In genomic region chr17:46484461-46484875, GRCm38 (mm10) we compare ENCODE assay signal across 10 mouse cellular contexts. TPM values are rescaled to one million over a fixed set of nuclear protein-coding genes. Genes with fewer than 3 reads are reported as not detected.
DNase-seq lines count a peak whose midpoint lies in the region; ATAC-seq and TF ChIP-seq lines count a peak whose summit lies in the region.
"Had no signal": no experiment of that assay in that cellular context is flagged by ENCODE, and none has a peak within 500 bp of the region (broad histone marks: within the 10 kb centered on the region; RNA-seq: fewer than 3 reads in every experiment).

No protein-coding gene starts in this region.

- TF ChIP-seq POLR2A in ES-Bruce4 (IDR thresholded peaks at IDR 0.05; ENCODE audit: insufficient read depth, low read length), result no peak

- WGBS in heart, embryonic 15.5 days, result 19% methylated on average over 6 of the region's 6 CpGs
- WGBS in forebrain, embryonic 11.5 days, result 14% methylated on average over 6 of the region's 6 CpGs
- WGBS in liver, postnatal 0 days (ENCODE audit: insufficient replicate concordance), result 7% methylated on average over 6 of the region's 6 CpGs

- no peak for DNase-seq in heart, adult 11 months
- DNase-seq in forebrain, embryonic 11.5 days (ENCODE audit: low spot score), result no peak
- no peak for DNase-seq in liver, postnatal 0 days
- DNase-seq in yolk sac, embryonic 10.5 days (ENCODE audit: low spot score), result no peak
- no peak for DNase-seq in ovary, adult 18-20 months (ENCODE audit: low spot score)
- DNase-seq in adrenal gland, adult 8-10 months, result no peak

- H3K4me3 ChIP-seq in heart, embryonic 15.5 days, result peak overlapping the region; percentile 48
- no peak overlapping the region for H3K4me3 ChIP-seq in ES-Bruce4 (ENCODE audit: low read depth, low read length)
- peak overlapping the region; percentile 24; the same call in 1 of the 2 replicates for H3K4me3 ChIP-seq in forebrain, embryonic 11.5 days (ENCODE audit: low read depth, low read length)
- no peak overlapping the region for H3K4me3 ChIP-seq in liver, postnatal 0 days (ENCODE audit: low read depth, low read length)

- TF ChIP-seq EP300 in ES-Bruce4 (IDR thresholded peaks at IDR 0.05; ENCODE audit: insufficient read depth, low read depth, low read length), result no peak
- TF ChIP-seq EP300 in liver, postnatal 0 days (IDR thresholded peaks at IDR 0.05; ENCODE audit: low read depth), result no peak

- peak overlapping the region; percentile 82 for H3K4me2 ChIP-seq in heart, embryonic 15.5 days
- peak overlapping the region; percentile 54 for H3K4me2 ChIP-seq in forebrain, embryonic 11.5 days (ENCODE audit: low read depth, low read length, severe bottlenecking)
- peak overlapping the region; percentile 67 for H3K4me2 ChIP-seq in liver, postnatal 0 days (ENCODE audit: low read depth, low read length)

- ATAC-seq in heart, embryonic 15.5 days (replicated peaks; ENCODE audit: insufficient number of reproducible peaks, insufficient read depth, low FRiP score, low read depth), result no peak
- ATAC-seq in forebrain, embryonic 11.5 days (replicated peaks; ENCODE audit: low FRiP score), result no peak
- ATAC-seq in liver, postnatal 0 days, result peak; percentile 14; the same call in 1 of the 2 replicates

- peaks cover 72% of the 10 kb centered on the region for H3K27me3 ChIP-seq in heart, embryonic 15.5 days
- H3K27me3 ChIP-seq in ES-Bruce4 (ENCODE audit: control insufficient read depth, insufficient read depth, low read length, poor library complexity, severe bottlenecking), result peaks cover 8% of the 10 kb centered on the region
- H3K27me3 ChIP-seq in forebrain, embryonic 11.5 days (ENCODE audit: control insufficient read depth, insufficient read depth, low read length), result peaks cover 17% of the 10 kb centered on the region
- peaks cover 61% of the 10 kb centered on the region for H3K27me3 ChIP-seq in liver, postnatal 0 days (ENCODE audit: insufficient read depth, low read length)

- H3K36me3 ChIP-seq in heart, embryonic 15.5 days, result no peaks in the 10 kb centered on the region
- no peaks in the 10 kb centered on the region for H3K36me3 ChIP-seq in ES-Bruce4 (ENCODE audit: control insufficient read depth, insufficient read depth, low read length, poor library complexity, severe bottlenecking)
- H3K36me3 ChIP-seq in forebrain, embryonic 11.5 days (ENCODE audit: control insufficient read depth, insufficient read depth, low read length), result no peaks in the 10 kb centered on the region
- H3K36me3 ChIP-seq in liver, postnatal 0 days (replicated peaks; ENCODE audit: insufficient read depth, low read length), result no peaks in the 10 kb centered on the region

- no peak overlapping the region for H3K27ac ChIP-seq in heart, embryonic 15.5 days
- no peak overlapping the region for H3K27ac ChIP-seq in ES-Bruce4 (ENCODE audit: insufficient read depth, low read length)
- no peak overlapping the region for H3K27ac ChIP-seq in forebrain, embryonic 11.5 days (ENCODE audit: low read depth, low read length)
- no peak overlapping the region for H3K27ac ChIP-seq in liver, postnatal 0 days (ENCODE audit: low read depth)

- peak; percentile 33 for TF ChIP-seq CTCF in ES-Bruce4 (IDR thresholded peaks at IDR 0.05; ENCODE audit: low read depth, low read length)
- TF ChIP-seq CTCF in liver, postnatal 0 days (IDR thresholded peaks at IDR 0.05; ENCODE audit: low read depth), result peak; percentile 24; the same call in 1 of the 2 replicates

- peaks cover 14% of the 10 kb centered on the region for H3K4me1 ChIP-seq in heart, embryonic 15.5 days (replicated peaks)
- H3K4me1 ChIP-seq in ES-Bruce4 (ENCODE audit: control insufficient read depth, insufficient read depth, low read length), result peaks cover 3% of the 10 kb centered on the region
- peaks cover 10% of the 10 kb centered on the region for H3K4me1 ChIP-seq in forebrain, embryonic 11.5 days (replicated peaks; ENCODE audit: control insufficient read depth, insufficient read depth, low read length)
- peaks cover 8% of the 10 kb centered on the region for H3K4me1 ChIP-seq in liver, postnatal 0 days (ENCODE audit: insufficient read depth)

- no peaks in the 10 kb centered on the region for H3K9me3 ChIP-seq in heart, embryonic 15.5 days (replicated peaks)
- no peaks in the 10 kb centered on the region for H3K9me3 ChIP-seq in ES-Bruce4 (replicated peaks; ENCODE audit: control insufficient read depth, insufficient read depth, low read length, poor library complexity, severe bottlenecking)
- no peaks in the 10 kb centered on the region for H3K9me3 ChIP-seq in forebrain, embryonic 11.5 days (ENCODE audit: control insufficient read depth, low read length)
- H3K9me3 ChIP-seq in liver, postnatal 0 days (ENCODE audit: low read length), result no peaks in the 10 kb centered on the region

- H3K9ac ChIP-seq in heart, embryonic 15.5 days, result no peak overlapping the region
- no peak overlapping the region for H3K9ac ChIP-seq in ES-Bruce4 (ENCODE audit: low read depth, poor library complexity, severe bottlenecking)
- no peak overlapping the region; the same call in 1 of the 2 replicates for H3K9ac ChIP-seq in forebrain, embryonic 11.5 days (ENCODE audit: low read length)
- H3K9ac ChIP-seq in liver, postnatal 0 days (replicated peaks), result no peak overlapping the region

RNA-seq across cellular contexts. Expression of gene Ttbk1, which starts 3.0 kb away (rescaled TPM):
- polyA plus RNA-seq in heart, embryonic 15.5 days (2015; fragmentation: Nextera tagmentation; extraction: Ambion mirVana), result 0.05 and 0.29 TPM in 2 replicates
- 0.90 and 1.3 TPM in 2 replicates for polyA plus RNA-seq in ES-Bruce4 (2011; ENCODE audit: insufficient read depth, insufficient read length, low read depth, missing spikeins)
- polyA plus RNA-seq in forebrain, embryonic 11.5 days (2014; fragmentation: Nextera tagmentation; extraction: Ambion mirVana), result 3.5 TPM in 2 replicates
- not detected in 2 replicates for polyA plus RNA-seq in liver, postnatal 0 days (2015; fragmentation: Nextera tagmentation; extraction: Ambion mirVana)
- total RNA-seq in adrenal gland, adult 8-10 months (2022), result 1 to 10 TPM in 3 of 4 experiments, under 1 TPM in 1; 0.98 to 1.4 (median 1.2) TPM
- total RNA-seq: MEL had no signal

RNA-seq across cellular contexts. Expression of gene Dnph1, which starts 12.0 kb away (rescaled TPM):
- 23.1 and 27.6 TPM in 2 replicates for polyA plus RNA-seq in heart, embryonic 15.5 days (2015; fragmentation: Nextera tagmentation; extraction: Ambion mirVana)
- 21.8 and 24.1 TPM in 2 replicates for polyA plus RNA-seq in ES-Bruce4 (2011; ENCODE audit: insufficient read depth, insufficient read length, low read depth, missing spikeins)
- polyA plus RNA-seq in forebrain, embryonic 11.5 days (2014; fragmentation: Nextera tagmentation; extraction: Ambion mirVana), result 87.6 and 89.0 TPM in 2 replicates
- 7.4 and 8.6 TPM in 2 replicates for polyA plus RNA-seq in liver, postnatal 0 days (2015; fragmentation: Nextera tagmentation; extraction: Ambion mirVana)
- 1 to 10 TPM; 4.5 to 6.9 (median 6.4) TPM for total RNA-seq in adrenal gland, adult 8-10 months (2022)

RNA-seq across cellular contexts. Expression of gene Slc22a7, which starts 46.2 kb away (rescaled TPM):
- polyA plus RNA-seq in heart, embryonic 15.5 days (2015; fragmentation: Nextera tagmentation; extraction: Ambion mirVana), result 0.25 and 0.74 TPM in 2 replicates
- polyA plus RNA-seq in ES-Bruce4 (2011; ENCODE audit: insufficient read depth, insufficient read length, low read depth, missing spikeins), result 6.0 and 6.1 TPM in 2 replicates
- polyA plus RNA-seq in forebrain, embryonic 11.5 days (2014; fragmentation: Nextera tagmentation; extraction: Ambion mirVana), result not detected in 2 replicates
- 0.18 and 0.34 TPM in 2 replicates for polyA plus RNA-seq in liver, postnatal 0 days (2015; fragmentation: Nextera tagmentation; extraction: Ambion mirVana)
- not detected for total RNA-seq in adrenal gland, adult 8-10 months (2022)
- total RNA-seq: MEL had no signal
- polyA plus RNA-seq: heart, postnatal 0 days had no signal

RNA-seq across cellular contexts. Expression of gene Crip3, which starts 55.7 kb away (rescaled TPM):
- polyA plus RNA-seq in heart, embryonic 15.5 days (2015; fragmentation: Nextera tagmentation; extraction: Ambion mirVana), result 3.5 and 28.8 TPM in 2 replicates
- polyA plus RNA-seq in ES-Bruce4 (2011; ENCODE audit: insufficient read depth, insufficient read length, low read depth, missing spikeins), result 1.3 TPM in 1 of 2 replicates, not detected in the other
- polyA plus RNA-seq in forebrain, embryonic 11.5 days (2014; fragmentation: Nextera tagmentation; extraction: Ambion mirVana), result 0.28 and 0.52 TPM in 2 replicates
- not detected in 2 replicates for polyA plus RNA-seq in liver, postnatal 0 days (2015; fragmentation: Nextera tagmentation; extraction: Ambion mirVana)
- 1 to 10 TPM in 3 of 4 experiments, under 1 TPM in 1; 0.58 to 3.1 (median 2.2) TPM for total RNA-seq in adrenal gland, adult 8-10 months (2022)
- total RNA-seq: MEL had no signal

Comparison
In these comparisons a context has a peak if more than half of its experiments do, and no peak if none do; other contexts are left out.
1. H3K4me3 ChIP-seq: peak in heart, embryonic 15.5 days (single experiment) and forebrain, embryonic 11.5 days (single experiment); none in ES-Bruce4 (single experiment) and liver, postnatal 0 days (single experiment).
2. Peak in every context shown above with its lines, with median percentiles within 50 percentile points of each other: H3K4me2 ChIP-seq.